Mouse (Mus musculus): ENCODE measurements around the gene Rnf212b. TPM values are rescaled to one million over a fixed set of nuclear protein-coding genes. Genes with fewer than 3 reads are reported as not detected.

The Rnf212b gene
- polyA plus RNA-seq, 1 experiment = 9.5 TPM

GRCm38 (mm10) chr14:54786489-54786888 lies 27.5 kb upstream of the Rnf212b start:
- H3K4me1 ChIP-seq (ENCODE audit: control insufficient read depth, insufficient read depth, low read length) = peaks cover 6% of the 10 kb centered on the region; the same call in 1 of the 2 replicates
- peak overlapping the region; percentile 17 for H3K4me3 ChIP-seq (ENCODE audit: control insufficient read depth, low read depth, low read length)
- no peaks in the 10 kb centered on the region for H3K36me3 ChIP-seq (ENCODE audit: control insufficient read depth, insufficient read depth, low read length)
- no peak overlapping the region for H3K27ac ChIP-seq (ENCODE audit: control insufficient read depth, insufficient read depth, low read depth, low read length)
- H3K27me3 ChIP-seq (ENCODE audit: control insufficient read depth, insufficient read depth, low read length) = no peaks in the 10 kb centered on the region
- TF ChIP-seq POLR2A (IDR thresholded peaks at IDR 0.05; ENCODE audit: control insufficient read depth, low read depth, low read length) (no peak), CTCF (IDR thresholded peaks at IDR 0.05; ENCODE audit: control insufficient read depth, insufficient read depth, insufficient replicate concordance, low read depth, low read length) (no peak)

- TF ChIP-seq POLR2A (IDR thresholded peaks at IDR 0.05; ENCODE audit: control insufficient read depth, low read depth, low read length) = no peak
- peak; percentile 91 for TF ChIP-seq CTCF (IDR thresholded peaks at IDR 0.05; ENCODE audit: control insufficient read depth, insufficient read depth, insufficient replicate concordance, low read depth, low read length)
- Histone ChIP-seq H3K27ac (ENCODE audit: control insufficient read depth, insufficient read depth, low read depth, low read length) (no peak overlapping the region), H3K36me3 (ENCODE audit: control insufficient read depth, insufficient read depth, low read length) (no peaks in the 10 kb centered on the region), H3K27me3 (ENCODE audit: control insufficient read depth, insufficient read depth, low read length) (no peaks in the 10 kb centered on the region), H3K4me1 (ENCODE audit: control insufficient read depth, insufficient read depth, low read length) (0 out of 2 replicates have a peak, but pooled peaks cover 2% of the 10 kb centered on the region), H3K4me3 (ENCODE audit: control insufficient read depth, low read depth, low read length) (no peak overlapping the region)
Measured at GRCm38 (mm10) chr14:54787226-54787625, 26.7 kb upstream of the Rnf212b start.

GRCm38 (mm10) chr14:54788231-54788630 lies 25.7 kb upstream of the Rnf212b start:
- H3K27ac ChIP-seq (ENCODE audit: control insufficient read depth, insufficient read depth, low read depth, low read length) = no peak overlapping the region
- H3K27me3 ChIP-seq (ENCODE audit: control insufficient read depth, insufficient read depth, low read length) = no peaks in the 10 kb centered on the region
- H3K4me3 ChIP-seq (ENCODE audit: control insufficient read depth, low read depth, low read length) = no peak overlapping the region
- TF ChIP-seq POLR2A (IDR thresholded peaks at IDR 0.05; ENCODE audit: control insufficient read depth, low read depth, low read length) (no peak), CTCF (IDR thresholded peaks at IDR 0.05; ENCODE audit: control insufficient read depth, insufficient read depth, insufficient replicate concordance, low read depth, low read length) (no peak)
- no peaks in the 10 kb centered on the region for H3K36me3 ChIP-seq (ENCODE audit: control insufficient read depth, insufficient read depth, low read length)
- 0 out of 2 replicates have a peak, but pooled peaks cover 2% of the 10 kb centered on the region for H3K4me1 ChIP-seq (ENCODE audit: control insufficient read depth, insufficient read depth, low read length)

- TF ChIP-seq CTCF (IDR thresholded peaks at IDR 0.05; ENCODE audit: control insufficient read depth, insufficient read depth, insufficient replicate concordance, low read depth, low read length) (no peak), POLR2A (IDR thresholded peaks at IDR 0.05; ENCODE audit: control insufficient read depth, low read depth, low read length) (no peak)
- Histone ChIP-seq H3K4me1 (ENCODE audit: control insufficient read depth, insufficient read depth, low read length) (no peaks in the 10 kb centered on the region), H3K27me3 (ENCODE audit: control insufficient read depth, insufficient read depth, low read length) (no peaks in the 10 kb centered on the region), H3K36me3 (ENCODE audit: control insufficient read depth, insufficient read depth, low read length) (no peaks in the 10 kb centered on the region), H3K4me3 (ENCODE audit: control insufficient read depth, low read depth, low read length) (no peak overlapping the region), H3K27ac (ENCODE audit: control insufficient read depth, insufficient read depth, low read depth, low read length) (no peak overlapping the region)
Measured at GRCm38 (mm10) chr14:54792166-54792565, 21.8 kb upstream of the Rnf212b start.

GRCm38 (mm10) chr14:54793351-54793750 lies 20.6 kb upstream of the Rnf212b start:
- Histone ChIP-seq H3K4me1 (ENCODE audit: control insufficient read depth, insufficient read depth, low read length) (no peaks in the 10 kb centered on the region), H3K27me3 (ENCODE audit: control insufficient read depth, insufficient read depth, low read length) (no peaks in the 10 kb centered on the region), H3K27ac (ENCODE audit: control insufficient read depth, insufficient read depth, low read depth, low read length) (no peak overlapping the region), H3K4me3 (ENCODE audit: control insufficient read depth, low read depth, low read length) (no peak overlapping the region), H3K36me3 (ENCODE audit: control insufficient read depth, insufficient read depth, low read length) (no peaks in the 10 kb centered on the region)
- TF ChIP-seq POLR2A (IDR thresholded peaks at IDR 0.05; ENCODE audit: control insufficient read depth, low read depth, low read length) (no peak), CTCF (IDR thresholded peaks at IDR 0.05; ENCODE audit: control insufficient read depth, insufficient read depth, insufficient replicate concordance, low read depth, low read length) (no peak)

- Histone ChIP-seq H3K4me3 (ENCODE audit: control insufficient read depth, low read depth, low read length) (no peak overlapping the region), H3K4me1 (ENCODE audit: control insufficient read depth, insufficient read depth, low read length) (no peaks in the 10 kb centered on the region), H3K27me3 (ENCODE audit: control insufficient read depth, insufficient read depth, low read length) (no peaks in the 10 kb centered on the region), H3K27ac (ENCODE audit: control insufficient read depth, insufficient read depth, low read depth, low read length) (no peak overlapping the region), H3K36me3 (ENCODE audit: control insufficient read depth, insufficient read depth, low read length) (no peaks in the 10 kb centered on the region)
- TF ChIP-seq CTCF (IDR thresholded peaks at IDR 0.05; ENCODE audit: control insufficient read depth, insufficient read depth, insufficient replicate concordance, low read depth, low read length) = no peak
- TF ChIP-seq POLR2A (IDR thresholded peaks at IDR 0.05; ENCODE audit: control insufficient read depth, low read depth, low read length) = no peak
Measured at GRCm38 (mm10) chr14:54793894-54794830, 19.8 kb upstream of the Rnf212b start.

- Histone ChIP-seq H3K36me3 (ENCODE audit: control insufficient read depth, insufficient read depth, low read length) (no peaks in the 10 kb centered on the region), H3K4me3 (ENCODE audit: control insufficient read depth, low read depth, low read length) (no peak overlapping the region), H3K27me3 (ENCODE audit: control insufficient read depth, insufficient read depth, low read length) (no peaks in the 10 kb centered on the region), H3K27ac (ENCODE audit: control insufficient read depth, insufficient read depth, low read depth, low read length) (no peak overlapping the region), H3K4me1 (ENCODE audit: control insufficient read depth, insufficient read depth, low read length) (no peaks in the 10 kb centered on the region)
- TF ChIP-seq CTCF (IDR thresholded peaks at IDR 0.05; ENCODE audit: control insufficient read depth, insufficient read depth, insufficient replicate concordance, low read depth, low read length) (no peak), POLR2A (IDR thresholded peaks at IDR 0.05; ENCODE audit: control insufficient read depth, low read depth, low read length) (no peak)
Measured at GRCm38 (mm10) chr14:54795901-54796300, 18.0 kb upstream of the Rnf212b start.
